Mouse (Mus musculus) left cerebral cortex, postnatal 14 days (tissue): ENCODE measurements around the gene Ipo8. TPM values are rescaled to one million over a fixed set of nuclear protein-coding genes. Genes with fewer than 3 reads are reported as not detected.

Experiments
- DNase-seq, 2 experiments: peaks; one replicate each; pipeline ENCODE4 v3.0.0; 2021 to 2022; ENCODE audit warnings: low spot score in 2 of 2, mixed read lengths in 1 of 2
- intact Hi-C: fragments of 180-260 bp; cut with DNase I; formaldehyde crosslinking; loops from one replicate; pipeline ENCODE4 v1.15.1; 2025
- total RNA-seq, 2 experiments: library from RNA; stranded (reverse); gene quantifications; 2 replicates each; pipeline ENCODE4 v1.2.3; 2021

The Ipo8 gene
- total RNA-seq, 2 experiments from 2014 or later: 30.6 to 32.1 TPM

GRCm38 (mm10) chr6:148767228-148767627 lies 64.0 kb downstream of the Ipo8 start:
- DNase-seq: no peak
- intact Hi-C loops: no loop called here

DNA sequence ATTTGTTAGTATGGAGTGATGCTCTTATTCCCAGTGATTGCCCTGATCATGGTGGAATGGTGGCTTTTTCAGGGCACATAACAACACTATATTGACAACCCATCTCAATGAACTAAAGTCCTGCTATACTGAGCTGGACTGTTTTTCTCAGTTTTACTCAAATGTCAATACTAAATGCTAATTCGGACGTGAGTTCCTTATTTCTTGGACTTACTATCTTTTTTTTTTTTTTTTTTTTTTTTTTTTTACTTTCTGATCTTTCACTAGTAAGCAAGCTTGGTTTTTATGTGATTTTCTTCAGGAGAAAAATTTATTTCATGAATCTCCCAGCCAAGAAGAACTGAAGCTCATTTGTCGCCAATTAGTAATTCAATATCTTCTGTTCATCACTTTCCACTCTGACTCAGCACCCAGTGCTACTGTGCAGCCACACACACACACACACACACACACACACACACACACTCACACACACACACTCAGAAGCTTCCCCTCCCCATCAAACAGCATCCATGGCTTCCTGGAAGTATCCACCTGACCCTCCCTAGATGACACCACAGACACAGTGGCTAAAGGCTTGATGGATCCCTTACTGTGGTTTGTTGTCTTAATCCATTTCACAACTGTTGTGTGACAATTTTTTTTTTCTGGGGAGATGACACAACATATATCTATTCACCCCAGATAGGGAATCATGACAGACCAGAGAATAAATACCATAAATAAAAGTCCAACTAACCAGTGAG lies 69.1 kb downstream of the Ipo8 start:
- intact Hi-C loops: no loop called here

GRCm38 (mm10) chr6:148761475-148761874 lies 69.8 kb downstream of the Ipo8 start:
- DNase-seq: no peak

More for the DNA sequence above, 69.1 kb downstream of the Ipo8 start:
- DNase-seq: no peak

DNA sequence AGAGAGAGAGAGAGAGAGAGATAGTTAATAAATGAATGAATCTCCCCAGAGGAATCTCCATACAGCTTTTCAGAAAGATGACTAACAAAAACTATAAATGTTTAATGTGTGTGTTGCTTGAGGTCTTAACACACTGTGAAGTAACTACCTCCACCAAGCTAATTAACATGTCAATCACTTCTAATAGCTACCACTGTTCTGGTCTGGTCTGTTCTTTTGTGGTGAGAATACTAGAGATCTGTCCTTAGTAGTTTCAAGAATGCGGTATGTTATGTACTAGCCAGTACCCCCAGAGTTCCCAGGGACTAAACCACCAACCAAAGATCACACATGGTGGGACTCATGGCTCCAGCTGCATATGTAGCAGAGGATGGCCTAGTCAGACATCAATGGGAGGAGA lies 74.7 kb downstream of the Ipo8 start:
- intact Hi-C loops: no loop called here
- DNase-seq: no peak

More at GRCm38 (mm10) chr6:148761475-148761874, 69.8 kb downstream of the Ipo8 start:
- intact Hi-C loops: no loop called here

DNA sequence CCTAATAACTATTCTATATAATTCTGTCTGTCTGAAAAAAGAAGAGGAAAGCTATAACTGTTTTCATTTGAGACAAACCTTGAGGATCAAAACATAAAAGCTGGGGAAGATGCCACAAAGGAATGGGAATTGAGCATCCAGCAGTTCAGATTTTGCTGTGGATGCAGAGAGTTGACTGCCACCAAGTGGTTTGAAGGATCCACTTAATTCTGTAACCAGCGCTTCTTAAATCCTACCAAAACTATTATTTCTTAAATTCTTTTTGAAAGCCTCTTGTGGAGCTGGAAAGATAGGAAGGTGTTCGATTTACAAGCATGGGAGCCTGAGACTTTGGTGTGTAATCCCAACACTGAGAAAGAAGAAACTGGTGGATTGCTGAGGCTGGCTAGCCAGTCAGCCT lies 79.9 kb downstream of the Ipo8 start:
- intact Hi-C loops: loop anchor here (2.0 kb wide), 1 partner anchor 503 kb away; no protein-coding TSS in a partner anchor
- peak; percentile 53 to 57 for DNase-seq

- DNase-seq: no peak
- intact Hi-C loops: loop anchor here (2.0 kb wide), 1 partner anchor 501 kb away; no protein-coding TSS in a partner anchor
These were observed 81.1 kb downstream of the Ipo8 start for GRCm38 (mm10) chr6:148750183-148750582.

DNA sequence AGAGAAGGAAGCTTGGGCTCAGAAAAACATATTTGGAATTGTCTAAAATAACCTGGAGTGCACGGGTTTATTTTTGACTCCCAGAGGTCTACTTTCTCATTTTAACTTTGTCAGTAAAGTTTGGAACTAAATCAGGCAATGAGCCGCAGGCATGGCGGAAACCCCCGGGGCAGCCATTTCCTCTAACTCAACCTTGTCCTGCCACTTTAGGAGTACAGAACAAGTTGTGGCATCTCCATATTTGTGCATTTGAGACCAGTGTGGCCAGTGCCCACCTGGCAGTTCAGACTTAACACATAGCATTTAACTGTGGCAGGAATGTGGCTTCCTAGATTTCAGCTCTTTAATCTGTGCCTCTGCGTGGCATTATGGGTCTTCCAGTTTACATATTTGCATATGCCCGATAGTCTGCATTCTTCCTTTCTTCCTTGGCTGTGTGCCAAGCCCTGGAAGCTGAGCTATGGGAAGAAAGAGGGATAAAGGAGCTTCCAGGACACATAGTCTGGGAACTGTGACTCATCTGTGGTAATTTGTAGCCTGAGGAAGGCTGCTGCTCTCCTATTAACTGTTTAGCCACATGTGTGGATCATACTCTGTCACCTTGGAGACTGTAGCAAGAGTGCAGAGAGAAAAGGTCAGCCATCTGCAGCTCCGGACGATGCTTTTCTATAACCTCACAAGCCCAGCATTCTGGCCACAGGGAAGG lies 90.6 kb downstream of the Ipo8 start:
- peak; percentile 15 to 24 for DNase-seq
- intact Hi-C loops: no loop called here

DNA sequence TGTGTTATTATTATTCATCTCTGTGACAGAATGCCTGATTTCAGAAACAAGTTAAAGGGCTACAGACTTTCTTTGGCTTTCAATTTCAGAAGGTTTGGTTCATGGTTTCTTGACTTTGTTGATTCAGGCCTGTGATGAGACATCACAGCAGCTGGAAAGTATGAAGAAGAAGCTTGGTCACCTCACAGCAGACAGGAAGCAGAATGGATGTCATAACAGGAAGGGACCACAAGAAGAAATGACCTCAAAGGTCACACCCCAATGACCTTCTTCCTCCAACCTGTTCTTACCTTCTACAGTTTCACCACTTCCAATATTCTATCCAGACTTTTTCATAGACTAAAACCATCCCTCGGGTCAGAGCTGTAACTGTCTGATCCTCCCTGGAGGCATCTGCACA lies 94.9 kb downstream of the Ipo8 start:
- DNase-seq: no peak
- intact Hi-C loops: no loop called here

DNA sequence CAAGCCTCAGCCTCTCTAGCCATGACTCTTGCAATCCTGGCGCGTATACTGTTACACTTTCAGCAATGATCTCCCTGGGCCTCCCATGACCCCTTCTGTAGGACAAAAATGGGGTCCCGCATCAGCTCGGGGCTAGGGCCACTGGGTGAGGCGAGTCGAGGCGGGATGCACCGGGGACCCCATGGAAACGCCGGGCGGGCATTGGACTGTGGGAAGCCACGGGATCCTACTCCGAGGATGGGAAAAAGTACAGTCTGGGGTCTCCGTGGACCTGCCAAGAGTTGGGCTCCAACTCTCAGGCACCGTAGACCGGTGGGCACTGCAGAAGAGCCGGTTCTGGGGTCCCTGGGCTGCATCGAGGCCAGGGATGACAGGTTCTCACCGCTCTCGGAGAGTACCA lies 97.3 kb downstream of the Ipo8 start:
- intact Hi-C loops: no loop called here
- no peak for DNase-seq

DNA sequence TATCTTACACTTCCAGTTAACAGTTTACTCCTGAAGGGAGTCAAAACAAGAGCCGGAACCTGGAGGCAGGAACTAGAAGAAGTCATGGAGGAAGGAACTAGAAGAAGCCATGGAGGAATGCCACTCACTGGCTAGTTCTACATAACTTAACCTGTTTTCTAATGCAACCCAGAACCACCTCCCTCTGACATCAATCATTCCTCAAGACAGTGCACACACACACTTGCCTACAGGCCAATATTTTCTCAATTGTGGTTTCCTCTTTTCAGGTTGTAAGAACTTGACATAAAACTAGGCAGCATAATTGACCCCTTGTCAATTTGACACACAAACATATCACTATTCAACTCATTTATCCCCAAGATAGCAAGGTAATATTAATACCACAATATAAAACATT lies 98.3 kb downstream of the Ipo8 start:
- no peak for DNase-seq
- intact Hi-C loops: no loop called here

DNA sequence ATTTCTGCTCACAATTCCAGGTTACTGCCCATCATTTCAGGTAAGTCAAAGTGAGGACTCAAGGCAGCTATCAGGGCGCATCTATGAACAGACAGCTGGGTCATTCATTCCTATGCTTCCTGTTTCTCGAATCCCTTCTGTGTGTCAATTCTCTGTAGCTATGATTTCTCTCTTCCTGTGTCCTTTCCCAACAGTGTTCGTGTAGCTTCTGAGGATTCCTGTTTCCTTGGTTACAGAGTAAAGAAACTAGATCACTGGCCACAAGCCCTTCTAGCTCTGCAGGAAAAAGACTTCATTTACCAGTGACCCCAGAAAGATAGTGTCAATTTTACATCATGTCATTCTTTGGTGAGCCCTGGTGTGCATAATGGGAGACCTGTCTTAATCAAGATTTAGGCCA lies 102.7 kb downstream of the Ipo8 start:
- peak in 1 of 2 experiments; percentile 14 for DNase-seq
- intact Hi-C loops: no loop called here

- intact Hi-C loops: no loop called here
- peak in 1 of 2 experiments; percentile 3 for DNase-seq
These were observed 103.3 kb downstream of the Ipo8 start for GRCm38 (mm10) chr6:148727871-148728524.

GRCm38 (mm10) chr6:148724453-148724852 lies 106.8 kb downstream of the Ipo8 start:
- intact Hi-C loops: no loop called here
- DNase-seq: no peak

Other genes with a start within 250 kb of the Ipo8 start
- 1 to 10 TPM; 6.6 to 7.1 TPM for gene Caprin2, start 64.8 kb upstream of the Ipo8 start, total RNA-seq
- 1 to 10 TPM; 2.3 to 4.3 TPM for gene Sinhcaf, start 115.0 kb upstream of the Ipo8 start, total RNA-seq